Mouse (Mus musculus) liver, embryonic 16.5 days (tissue): Measurements from ENCODE around the gene Gm39115. TPM values are rescaled to one million over a fixed set of nuclear protein-coding genes. Genes with fewer than 3 reads are reported as not detected.
"Not testable (repeated sequence)": the region's sequence is repeated elsewhere in the genome, so short reads cannot be mapped to it uniquely, and the experiment has no call there.

Experiments
- ATAC-seq: fragments of 200-750 bp; cut with Nextera tagmentation; 2 replicates; pipeline ENCODE4 v1.8.0; 2017; ENCODE audit warnings: low read depth, mild to moderate bottlenecking, moderate number of reproducible peaks, moderate library complexity
- H3K27ac ChIP-seq: fragments of 300-500 bp; sonication (generic); 2 replicates; pipeline ENCODE4 v1.5.1; 2014; ENCODE audit warnings: mild to moderate bottlenecking, low read length
- H3K27me3 ChIP-seq: fragments of 300-500 bp; sonication (generic); 2 replicates; pipeline ENCODE4 v1.6.1; 2014; ENCODE audit warnings: low read depth, low read length, mixed read lengths; ENCODE audit not compliant: control insufficient read depth, insufficient read depth
- H3K36me3 ChIP-seq: fragments of 300-500 bp; sonication (generic); 2 replicates; pipeline ENCODE4 v1.6.1; 2014; ENCODE audit warnings: mild to moderate bottlenecking; ENCODE audit not compliant: control insufficient read depth, insufficient read depth
- H3K4me1 ChIP-seq: fragments of 300-500 bp; sonication (generic); 2 replicates; pipeline ENCODE4 v1.6.1; 2014; ENCODE audit warnings: low read depth, low read length, mixed read lengths; ENCODE audit not compliant: control insufficient read depth
- H3K4me2 ChIP-seq: fragments of 300-500 bp; sonication (generic); 2 replicates; pipeline ENCODE4 v1.6.1; 2014; ENCODE audit warnings: low read depth, low read length, mixed read lengths
- H3K4me3 ChIP-seq: fragments of 300-500 bp; sonication (generic); 2 replicates; pipeline ENCODE4 v1.5.1; 2014; ENCODE audit warnings: low read depth, mild to moderate bottlenecking, low read length
- H3K9ac ChIP-seq: fragments of 300-500 bp; sonication (generic); 2 replicates; pipeline ENCODE4 v1.6.1; 2014; ENCODE audit warnings: low read depth, low read length
- H3K9me3 ChIP-seq: fragments of 300-500 bp; sonication (generic); replicated peaks from 2 replicates; pipeline ENCODE4 v1.6.1; 2016; ENCODE audit warnings: low read length; ENCODE audit not compliant: control insufficient read depth
- WGBS: fragments of 180-500 bp; shearing (Covaris S2); extraction: QIAGEN DNeasy Blood & Tissue Kit; methylation state at CpG from one replicate; pipeline ENCODE4 v1.1.7; 2014; ENCODE audit not compliant: insufficient replicate concordance; 5-methylcytosine and 5-hydroxymethylcytosine counted together
- polyA plus RNA-seq: library from polyadenylated mRNA; unstranded; fragments of >200 nt; fragmentation: Nextera tagmentation; extraction: Ambion mirVana; gene quantifications from 2 replicates; pipeline ENCODE4 v1.2.1, GENCODE M21; 2015

Gene Gm39115
- polyA plus RNA-seq, 1 experiment from 2014 or later, result not detected

DNA sequence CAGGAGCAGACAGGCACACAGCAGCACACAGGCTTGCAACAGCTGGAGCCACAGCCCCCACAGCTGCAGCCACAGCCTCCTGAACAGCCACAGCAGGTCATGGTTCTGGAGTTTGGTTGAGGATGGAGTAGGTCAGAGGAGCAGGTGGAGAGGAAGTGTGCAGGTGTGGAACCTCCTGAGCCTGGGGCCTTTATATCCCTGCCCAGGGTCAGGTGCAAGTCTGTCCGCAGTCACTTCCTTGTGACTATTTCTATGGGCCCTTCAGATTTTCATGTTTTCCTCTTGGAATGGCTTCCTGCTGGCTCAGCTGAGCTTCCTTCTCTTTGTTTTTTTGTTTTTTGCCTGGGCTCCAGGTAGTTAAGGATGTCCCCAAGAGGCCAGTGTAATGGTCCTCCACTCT is 15.2 kb downstream of the Gm39115 start, which contains the start of gene Gm45618:
Gene Gm45618, minus strand, starts transcription at position 101 of the 400 bp plus-strand sequence.
- H3K9ac ChIP-seq, H3K27ac ChIP-seq, H3K9me3 ChIP-seq, H3K27me3 ChIP-seq, H3K4me2 ChIP-seq, H3K4me3 ChIP-seq, H3K4me1 ChIP-seq, ATAC-seq, H3K36me3 ChIP-seq: not testable (repeated sequence)
- 84% methylated on average over 1 of the region's 1 CpGs for WGBS

- Histone ChIP-seq H3K4me1 (no peaks in the 10 kb centered on the region), H3K36me3 (no peaks in the 10 kb centered on the region), H3K9me3 (no peaks in the 10 kb centered on the region), H3K27ac (no peak overlapping the region), H3K4me3 (no peak overlapping the region), H3K4me2 (no peak overlapping the region), H3K9ac (no peak overlapping the region), H3K27me3 (no peaks in the 10 kb centered on the region)
- 12% methylated on average over 5 of the region's 5 CpGs for WGBS
- ATAC-seq, result no peak
Measured at GRCm38 (mm10) chr7:142119632-142120031, 16.2 kb downstream of the Gm39115 start.

DNA sequence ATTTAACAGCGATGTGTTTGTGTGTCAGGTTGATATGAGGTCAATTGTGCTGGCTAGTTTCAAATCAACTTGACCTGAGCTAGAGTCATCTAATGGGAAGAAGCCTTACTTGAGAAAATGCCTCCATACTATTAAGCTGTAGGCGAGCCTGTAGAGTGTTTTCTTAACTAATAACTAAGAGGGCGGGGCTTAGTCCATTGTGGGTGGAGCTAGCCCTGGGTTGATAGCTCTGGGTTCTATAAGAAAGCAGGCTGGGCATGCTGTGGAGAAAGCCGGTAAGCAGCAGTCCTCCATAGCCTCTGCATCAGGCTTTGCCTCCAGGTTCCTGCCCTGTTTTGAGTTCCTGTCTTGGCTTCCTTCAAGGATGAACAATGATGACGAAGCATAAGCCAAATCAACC is 31.1 kb downstream of the Gm39115 start:
- no peaks in the 10 kb centered on the region for H3K4me1 ChIP-seq
- H3K9ac ChIP-seq, result no peak overlapping the region
- peaks cover 4% of the 10 kb centered on the region for H3K27me3 ChIP-seq
- H3K9me3 ChIP-seq, result no peaks in the 10 kb centered on the region
- H3K27ac ChIP-seq, result no peak overlapping the region
- no peak overlapping the region for H3K4me2 ChIP-seq
- ATAC-seq, result no peak
- H3K4me3 ChIP-seq, result no peak overlapping the region
- no peaks in the 10 kb centered on the region for H3K36me3 ChIP-seq
- WGBS, result 37% methylated on average over 5 of the region's 5 CpGs

- peak; percentile 39; the same call in 1 of the 2 replicates for ATAC-seq
- peaks cover 26% of the 10 kb centered on the region for H3K4me1 ChIP-seq
- H3K4me2 ChIP-seq, result no peak overlapping the region
- H3K9me3 ChIP-seq, result no peaks in the 10 kb centered on the region
- H3K9ac ChIP-seq, result no peak overlapping the region
- no peaks in the 10 kb centered on the region for H3K36me3 ChIP-seq
- H3K4me3 ChIP-seq, result no peak overlapping the region
- H3K27ac ChIP-seq, result no peak overlapping the region
- 8% methylated on average over 9 of the region's 9 CpGs for WGBS
- peaks cover 61% of the 10 kb centered on the region for H3K27me3 ChIP-seq
Measured at GRCm38 (mm10) chr7:142097776-142098175, 38.1 kb downstream of the Gm39115 start.

- 53% methylated on average over 4 of the region's 4 CpGs for WGBS
- no peak overlapping the region for H3K4me2 ChIP-seq
- no peak overlapping the region for H3K9ac ChIP-seq
- H3K27me3 ChIP-seq, result peaks cover 69% of the 10 kb centered on the region
- H3K27ac ChIP-seq, result no peak overlapping the region
- no peak overlapping the region for H3K4me3 ChIP-seq
- H3K36me3 ChIP-seq, result no peaks in the 10 kb centered on the region
- H3K4me1 ChIP-seq, result peaks cover 36% of the 10 kb centered on the region
- H3K9me3 ChIP-seq, result no peaks in the 10 kb centered on the region
- no peak for ATAC-seq
Measured at GRCm38 (mm10) chr7:142096701-142097100, 39.1 kb downstream of the Gm39115 start.

DNA sequence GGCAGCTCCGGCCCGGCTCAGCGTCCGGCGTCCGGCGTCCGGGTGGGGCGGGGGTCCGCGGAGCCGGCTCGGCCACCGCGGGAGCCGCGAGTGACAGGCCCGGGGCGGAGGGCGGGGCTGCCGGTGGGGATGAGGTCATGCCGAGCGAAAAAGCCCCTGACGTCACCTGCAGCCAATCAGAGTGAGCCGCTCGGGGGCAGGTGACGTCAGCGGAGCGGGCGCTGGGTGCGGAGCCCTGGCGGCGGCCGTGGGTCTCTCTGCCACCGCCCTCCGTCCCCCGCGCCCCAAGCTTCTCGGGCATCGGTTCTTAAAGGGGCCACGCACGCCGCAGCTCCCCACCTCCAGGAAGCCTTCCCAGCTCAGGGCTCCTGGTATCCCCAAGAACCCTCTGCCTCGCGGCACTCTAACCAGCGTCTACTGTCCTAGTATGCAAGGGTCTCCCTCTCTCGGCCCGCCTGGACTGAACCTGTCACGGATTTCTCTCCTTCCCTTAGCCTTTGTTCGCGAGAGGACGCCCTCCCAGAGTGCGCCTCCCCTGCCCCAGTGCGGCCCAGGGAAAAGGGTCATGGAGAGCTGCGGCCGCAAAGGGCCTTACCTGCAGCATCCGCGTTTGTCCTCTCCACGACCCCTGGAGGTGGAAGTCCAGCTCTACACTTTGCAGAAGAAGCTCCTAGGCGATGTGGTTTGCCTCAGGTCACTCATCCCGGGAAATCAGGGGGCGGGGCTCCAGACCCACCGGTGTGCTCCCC is 40.5 kb downstream of the Gm39115 start, which contains the start of gene Dusp8:
Gene Dusp8, minus strand, starts transcription at position 661 of the 749 bp plus-strand sequence.
- H3K4me3 ChIP-seq, result peak within 1 kb of the TSS; percentile 81
- peak; percentile 88 for ATAC-seq
- H3K4me2 ChIP-seq, result peak within 1 kb of the TSS; percentile 93
- no peaks in the 10 kb centered on the region for H3K36me3 ChIP-seq
- WGBS, result under 1% methylated on average over 49 of the region's 63 CpGs
- peak within 1 kb of the TSS; percentile 80 for H3K27ac ChIP-seq
- no peaks in the 10 kb centered on the region for H3K9me3 ChIP-seq
- peaks cover 38% of the 10 kb centered on the region for H3K4me1 ChIP-seq
- peaks cover 67% of the 10 kb centered on the region for H3K27me3 ChIP-seq
- peak within 1 kb of the TSS; percentile 96 for H3K9ac ChIP-seq

- peak overlapping the region; percentile 81 for H3K4me3 ChIP-seq
- 1% methylated on average over 82 of the region's 89 CpGs for WGBS
Measured at GRCm38 (mm10) chr7:142094301-142095143, 41.3 kb downstream of the Gm39115 start.

DNA sequence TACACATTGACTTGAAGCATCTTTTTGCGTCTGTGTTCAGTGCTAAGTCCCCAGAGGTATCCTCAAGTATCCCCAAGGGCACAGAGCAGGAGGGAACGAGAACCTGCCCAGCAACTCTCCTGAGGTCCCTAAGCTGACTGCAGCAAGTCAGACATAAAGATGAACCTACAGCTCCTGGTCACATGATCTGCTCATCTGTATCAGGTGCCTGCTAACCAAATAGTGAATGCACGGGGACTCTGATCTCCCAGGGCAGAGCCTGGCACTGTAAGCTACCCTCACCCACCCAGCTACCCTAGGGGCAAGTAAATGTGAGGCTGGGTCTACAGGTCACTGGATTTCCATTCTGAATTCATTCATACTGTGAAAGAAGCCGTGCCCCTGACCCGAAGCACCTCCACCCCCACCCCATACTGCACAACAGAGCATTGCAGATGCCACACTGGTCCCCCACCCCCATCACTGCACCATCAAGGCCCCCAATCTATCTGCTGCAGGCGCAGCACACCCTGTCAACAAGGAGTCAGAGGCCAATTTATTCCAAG is 42.1 kb downstream of the Gm39115 start:
- Histone ChIP-seq H3K9ac (peak overlapping the region; percentile 96), H3K27ac (no peak overlapping the region), H3K4me3 (peak overlapping the region; percentile 81), H3K36me3 (no peaks in the 10 kb centered on the region), H3K4me1 (peaks cover 51% of the 10 kb centered on the region), H3K9me3 (no peaks in the 10 kb centered on the region), H3K27me3 (peaks cover 61% of the 10 kb centered on the region), H3K4me2 (peak overlapping the region; percentile 93)
- ATAC-seq, result peak; percentile 3; the same call in 1 of the 2 replicates
- WGBS, result 28% methylated on average over 6 of the region's 6 CpGs

More at GRCm38 (mm10) chr7:142094301-142095143, 41.3 kb downstream of the Gm39115 start:
- Histone ChIP-seq H3K9ac (peak overlapping the region; percentile 96), H3K4me2 (peak overlapping the region; percentile 93), H3K4me1 (peaks cover 44% of the 10 kb centered on the region), H3K36me3 (no peaks in the 10 kb centered on the region), H3K27me3 (peaks cover 66% of the 10 kb centered on the region), H3K27ac (peak overlapping the region; percentile 80), H3K9me3 (no peaks in the 10 kb centered on the region)
- ATAC-seq, result peak; percentile 69
